ENCODE assay signal across 23 mouse cellular contexts in the genomic region with DNA sequence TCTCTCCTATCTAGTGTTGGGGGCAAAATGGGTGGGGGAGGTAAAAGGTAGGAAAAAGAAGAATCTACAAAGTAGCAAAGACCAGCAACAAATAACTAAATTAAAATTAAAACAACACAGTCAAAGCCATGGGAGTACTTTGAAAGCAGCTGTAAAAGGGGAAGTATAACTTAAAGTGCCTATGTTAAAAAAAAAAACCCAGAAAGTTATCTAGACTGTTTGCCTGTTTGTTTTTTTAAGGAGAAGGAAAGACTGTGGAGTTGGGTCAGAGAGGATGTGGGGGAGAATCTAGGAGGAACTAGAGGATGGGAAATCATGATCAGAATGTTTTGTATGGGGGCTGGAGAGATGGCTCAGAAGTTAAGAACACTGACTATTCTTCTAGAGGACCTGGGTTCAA.
"Had no signal": no experiment of that assay in that cellular context is flagged by ENCODE, and none has a peak within 500 bp of the region (broad histone marks: within the 10 kb centered on the region; RNA-seq: fewer than 3 reads in every experiment).

No protein-coding gene starts in this region.

- H3K27ac ChIP-seq: heart, embryonic 10.5 days; hindbrain, embryonic 10.5 days; hindbrain, embryonic 12.5 days; hindbrain, embryonic 14.5 days; intestine, embryonic 15.5 days; limb, embryonic 10.5 days; limb, embryonic 12.5 days had no signal

- H3K27me3 ChIP-seq: heart, embryonic 12.5 days; hindbrain, embryonic 12.5 days; intestine, embryonic 15.5 days; limb, embryonic 12.5 days had no signal

- H3K36me3 ChIP-seq: heart, embryonic 10.5 days; heart, embryonic 12.5 days; hindbrain, embryonic 10.5 days; hindbrain, embryonic 12.5 days; intestine, embryonic 15.5 days; limb, embryonic 10.5 days; limb, embryonic 12.5 days had no signal

- H3K4me1 ChIP-seq: heart, embryonic 10.5 days; heart, embryonic 12.5 days; hindbrain, embryonic 10.5 days; hindbrain, embryonic 12.5 days; intestine, embryonic 15.5 days; limb, embryonic 10.5 days; limb, embryonic 12.5 days had no signal

- H3K4me3 ChIP-seq: heart, embryonic 10.5 days; heart, embryonic 12.5 days; hindbrain, embryonic 10.5 days; hindbrain, embryonic 12.5 days; intestine, embryonic 15.5 days; limb, embryonic 10.5 days; limb, embryonic 12.5 days had no signal

- DNase-seq: gastrocnemius, postnatal 14 days; gastrocnemius, postnatal 36 days; heart, adult 18-20 months; heart, postnatal 10 days; heart, postnatal 4 days; kidney, adult 18-20 months; kidney, adult 8-10 months; kidney, postnatal 14 days; kidney, postnatal 36 days; layer of hippocampus, adult 9-11 months; layer of hippocampus, postnatal 36 days; liver had no signal

- ATAC-seq: hindbrain, embryonic 16.5 days; inflammation-experienced regulatory T-cells, adult 6 months; intestine, embryonic 15.5 days; intestine, postnatal 0 days had no signal

- H3K9me3 ChIP-seq: heart, embryonic 10.5 days; heart, embryonic 12.5 days; hindbrain, embryonic 10.5 days; hindbrain, embryonic 12.5 days; intestine, embryonic 15.5 days; limb, embryonic 10.5 days; limb, embryonic 12.5 days had no signal

- H3K9ac ChIP-seq: heart, embryonic 12.5 days; hindbrain, embryonic 12.5 days; hindbrain, embryonic 14.5 days; intestine, embryonic 15.5 days; limb, embryonic 12.5 days had no signal
